Mouse (Mus musculus) right cerebral cortex, adult 18-20 months (tissue): ENCODE measurements around the gene Ano2.

ENCODE experiments used
- DNase-seq: peaks from one replicate; pipeline ENCODE4 v3.0.0; 2022; ENCODE audit warnings: mixed read lengths

Gene Ano2

DNA sequence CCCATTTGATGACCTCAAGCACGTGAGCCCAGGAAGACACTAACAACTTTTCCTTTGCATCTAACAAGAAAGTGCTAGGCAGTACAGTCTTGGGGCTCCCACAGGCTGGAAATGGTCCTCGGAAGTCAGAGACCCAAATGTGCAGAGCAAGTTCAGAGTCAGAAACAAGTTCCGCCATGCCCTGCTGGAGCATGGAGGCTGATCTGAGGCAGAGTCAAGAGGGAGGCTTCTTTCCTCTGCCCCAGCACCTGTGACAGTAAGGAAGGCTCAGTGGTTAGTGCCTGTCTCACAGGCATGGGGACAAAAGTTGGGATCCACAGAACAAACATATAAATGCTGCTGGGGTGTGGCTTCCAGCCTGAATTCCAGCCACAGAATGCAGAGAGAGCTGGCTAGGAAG lies 390.3 kb downstream of the Ano2 start:
- no peak for DNase-seq

DNA sequence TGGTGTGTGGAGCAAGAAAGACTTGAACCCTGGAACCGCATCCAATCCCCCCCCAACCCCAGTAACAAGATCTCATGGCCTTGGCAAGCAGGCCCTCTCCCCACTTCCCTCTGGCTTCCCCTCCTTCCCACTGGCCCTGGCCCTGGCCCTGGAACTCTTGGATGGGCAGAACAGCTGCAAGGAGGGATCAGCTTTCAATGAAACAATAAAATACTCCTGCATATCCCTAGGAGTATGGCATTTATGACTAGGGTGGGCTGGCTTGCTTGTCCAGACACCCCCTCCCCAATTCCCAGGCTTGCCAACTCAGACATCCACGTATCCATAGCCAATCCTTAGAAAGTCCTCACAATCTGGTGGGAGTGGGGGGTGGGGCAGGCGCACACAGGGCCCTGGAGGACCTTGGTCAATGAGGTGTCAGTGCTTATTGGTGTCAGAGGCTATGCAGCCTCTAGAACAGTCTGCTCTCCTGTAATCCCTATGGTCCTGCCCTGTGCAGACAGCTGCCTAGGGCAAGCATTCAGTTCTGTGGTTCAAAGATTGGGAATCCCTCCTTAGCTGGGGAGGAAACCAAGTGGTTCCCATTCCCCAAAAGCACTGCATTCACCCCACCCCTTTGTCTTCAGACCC lies 396.2 kb downstream of the Ano2 start:
- no peak for DNase-seq

DNA sequence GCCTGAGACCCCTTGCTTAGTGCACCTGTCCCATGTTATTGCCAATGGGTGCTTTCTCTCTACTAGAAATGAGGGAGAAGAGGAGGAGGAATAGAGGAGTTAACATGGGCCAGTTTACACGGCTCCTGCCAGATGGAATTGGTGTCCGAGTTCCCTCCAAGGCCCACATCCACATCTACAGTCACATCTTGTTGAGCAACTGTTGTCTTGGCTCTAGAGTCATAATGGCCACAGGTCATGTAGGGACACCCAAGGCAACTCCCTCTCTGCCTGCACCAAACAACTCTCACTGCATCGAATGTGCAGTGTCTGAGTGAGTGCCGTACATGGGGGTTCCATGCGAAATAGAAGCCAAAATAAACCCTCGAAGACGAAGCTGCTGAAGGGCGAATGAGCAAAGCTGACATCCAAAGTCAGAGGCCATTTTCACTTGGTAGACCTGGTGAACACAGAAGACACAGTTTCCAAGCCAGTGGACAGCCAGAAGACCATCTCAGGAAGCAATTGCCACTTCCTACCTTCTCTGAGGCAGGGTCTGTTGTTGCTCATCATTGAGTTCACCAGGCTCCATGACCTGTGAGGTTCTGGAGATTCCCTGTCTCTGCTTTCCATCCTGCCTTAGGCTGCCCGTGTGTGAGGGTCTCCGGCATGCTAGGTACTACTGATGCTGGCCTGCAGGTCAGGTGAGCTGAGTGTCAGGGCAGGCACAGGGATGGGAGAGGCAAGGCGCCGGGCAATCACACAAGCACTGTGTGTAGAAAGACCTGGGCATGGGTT lies 398.5 kb downstream of the Ano2 start:
- no peak for DNase-seq
